Mouse (Mus musculus) midbrain, postnatal 0 days (tissue): Measurements from ENCODE around the gene Sacs. TPM values are rescaled to one million over a fixed set of nuclear protein-coding genes. Genes with fewer than 3 reads are reported as not detected.
A peak's percentile ranks its signal among the peaks of the same experiment; 100 is the strongest.

Experiments used
- ATAC-seq: fragments of 200-750 bp; cut with Nextera tagmentation; 2 replicates; pipeline ENCODE4 v1.8.0; 2017; ENCODE audit warnings: moderate number of reproducible peaks, mild to moderate bottlenecking, moderate TSS enrichment, moderate library complexity; ENCODE audit not compliant: low FRiP score
- DNase-seq: peaks from one replicate; pipeline ENCODE4 v3.0.0-alpha.2; 2015; ENCODE audit warnings: low spot score
- H3K27ac ChIP-seq: fragments of 300-500 bp; sonication (generic); 2 replicates; pipeline ENCODE4 v1.5.1; 2014; ENCODE audit warnings: low read depth, mild to moderate bottlenecking, low read length, mixed read lengths
- H3K27me3 ChIP-seq: fragments of 300-500 bp; sonication (generic); 2 replicates; pipeline ENCODE4 v1.6.1; 2014; ENCODE audit warnings: low read length, control low read depth, mixed read lengths; ENCODE audit not compliant: insufficient read depth
- H3K36me3 ChIP-seq: fragments of 300-500 bp; sonication (generic); 2 replicates; pipeline ENCODE4 v1.6.1; 2014; ENCODE audit warnings: low read length, control low read depth, mixed read lengths; ENCODE audit not compliant: insufficient read depth
- H3K4me1 ChIP-seq: fragments of 300-500 bp; sonication (generic); 2 replicates; pipeline ENCODE4 v1.6.1; 2014; ENCODE audit warnings: mild to moderate bottlenecking, control low read depth, antibody characterized with exemption, low read length, mixed read lengths; ENCODE audit not compliant: insufficient read depth
- H3K4me2 ChIP-seq: fragments of 300-500 bp; sonication (generic); 2 replicates; pipeline ENCODE4 v1.6.1; 2014; ENCODE audit warnings: low read depth, mild to moderate bottlenecking, low read length, mixed read lengths; ENCODE audit not compliant: poor library complexity, severe bottlenecking
- H3K4me3 ChIP-seq: fragments of 300-500 bp; sonication (generic); 2 replicates; pipeline ENCODE4 v1.5.1; 2014; ENCODE audit warnings: low read depth, mild to moderate bottlenecking, low read length, moderate library complexity
- H3K9ac ChIP-seq: fragments of 300-500 bp; sonication (generic); replicated peaks from 2 replicates; pipeline ENCODE4 v1.6.1; 2014; ENCODE audit warnings: mild to moderate bottlenecking, low read length, moderate library complexity, mixed read lengths; ENCODE audit not compliant: poor library complexity, severe bottlenecking
- H3K9me3 ChIP-seq: fragments of 300-500 bp; sonication (generic); 2 replicates; pipeline ENCODE4 v1.6.1; 2016; ENCODE audit warnings: low read length, control low read depth
- CTCF ChIP-seq: IDR thresholded peaks from 2 replicates; pipeline ENCODE4 v1.5.1; 2016; ENCODE audit warnings: antibody characterized with exemption, mild to moderate bottlenecking
- WGBS: fragments of 180-500 bp; shearing (Covaris S2); extraction: QIAGEN DNeasy Blood & Tissue Kit; methylation state at CpG from one replicate; pipeline ENCODE4 v1.1.7; 2014; 5-methylcytosine and 5-hydroxymethylcytosine counted together
- polyA plus RNA-seq: library from polyadenylated mRNA; unstranded; fragments of >200 nt; fragmentation: Nextera tagmentation; extraction: Ambion mirVana; gene quantifications from 2 replicates; pipeline ENCODE4 v1.2.1, GENCODE M21; 2015
- total RNA-seq: library from RNA; depleted of rRNA; stranded (reverse); fragments of >200 nt; gene quantifications from 2 replicates; pipeline ENCODE4 v1.2.3, GENCODE M21; 2014; rRNA removed

The Sacs gene
- 42.0 and 50.8 TPM in 2 replicates for total RNA-seq
- 4.7 and 5.8 TPM in 2 replicates for polyA plus RNA-seq

- no peaks in the 10 kb centered on the region for H3K27me3 ChIP-seq
- peak within 1 kb of the TSS; percentile 60 for H3K4me3 ChIP-seq
- H3K4me1 ChIP-seq: peaks cover 14% of the 10 kb centered on the region
- peak within 1 kb of the TSS; percentile 70 for H3K4me2 ChIP-seq
- H3K27ac ChIP-seq: peak within 1 kb of the TSS; percentile 68; the same call in 1 of the 2 replicates
- H3K9ac ChIP-seq: peak within 1 kb of the TSS; percentile 69
- peak; percentile 75 for DNase-seq
- no peaks in the 10 kb centered on the region for H3K36me3 ChIP-seq
- ATAC-seq: peak; percentile 78
- 2% methylated on average over 23 of the region's 23 CpGs for WGBS
- TF ChIP-seq CTCF: peak; percentile 74
- H3K9me3 ChIP-seq: no peaks in the 10 kb centered on the region
These were observed at the start of gene Sacs for GRCm38 (mm10) chr14:61137994-61138726. Sacs (plus strand) TSS chr14:61138457.

- DNase-seq: no peak
- Histone ChIP-seq H3K4me2 (no peak overlapping the region), H3K4me1 (no peaks in the 10 kb centered on the region), H3K9me3 (no peaks in the 10 kb centered on the region), H3K9ac (no peak overlapping the region), H3K27me3 (no peaks in the 10 kb centered on the region), H3K27ac (no peak overlapping the region), H3K4me3 (no peak overlapping the region), H3K36me3 (no peaks in the 10 kb centered on the region)
- no peak for ATAC-seq
- WGBS: 73% methylated on average over 5 of the region's 5 CpGs
- TF ChIP-seq CTCF: no peak
These were observed 47.3 kb upstream of the Sacs start for GRCm38 (mm10) chr14:61090955-61091354.

- Histone ChIP-seq H3K27ac (no peak overlapping the region), H3K9me3 (no peaks in the 10 kb centered on the region), H3K27me3 (no peaks in the 10 kb centered on the region), H3K4me3 (no peak overlapping the region), H3K4me1 (no peaks in the 10 kb centered on the region), H3K36me3 (no peaks in the 10 kb centered on the region), H3K9ac (no peak overlapping the region), H3K4me2 (no peak overlapping the region)
- no peak for TF ChIP-seq CTCF
- WGBS: 84% methylated on average over 3 of the region's 3 CpGs
- DNase-seq (peak; percentile 34), ATAC-seq (no peak)
These were observed 46.2 kb upstream of the Sacs start for GRCm38 (mm10) chr14:61092073-61092472.

- H3K4me2 ChIP-seq: no peak overlapping the region
- no peak for DNase-seq
- no peaks in the 10 kb centered on the region for H3K4me1 ChIP-seq
- no peaks in the 10 kb centered on the region for H3K27me3 ChIP-seq
- ATAC-seq: no peak
- no peak for TF ChIP-seq CTCF
- no peaks in the 10 kb centered on the region for H3K36me3 ChIP-seq
- no peaks in the 10 kb centered on the region for H3K9me3 ChIP-seq
- H3K9ac ChIP-seq: no peak overlapping the region
- 79% methylated on average over 12 of the region's 12 CpGs for WGBS
- H3K4me3 ChIP-seq: no peak overlapping the region
- H3K27ac ChIP-seq: no peak overlapping the region
These were observed 40.2 kb upstream of the Sacs start for GRCm38 (mm10) chr14:61097974-61098625.

- Histone ChIP-seq H3K36me3 (no peaks in the 10 kb centered on the region), H3K4me1 (no peaks in the 10 kb centered on the region), H3K27me3 (no peaks in the 10 kb centered on the region), H3K27ac (no peak overlapping the region), H3K4me2 (no peak overlapping the region), H3K9me3 (no peaks in the 10 kb centered on the region), H3K4me3 (no peak overlapping the region), H3K9ac (no peak overlapping the region)
- no peak for DNase-seq
- WGBS: 87% methylated on average over 6 of the region's 6 CpGs
- no peak for ATAC-seq
- TF ChIP-seq CTCF: no peak
These were observed 37.5 kb upstream of the Sacs start for GRCm38 (mm10) chr14:61100736-61101135.

- no peaks in the 10 kb centered on the region for H3K36me3 ChIP-seq
- ATAC-seq (no peak), DNase-seq (peak; percentile 53)
- H3K27ac ChIP-seq: no peak overlapping the region
- no peak overlapping the region for H3K4me2 ChIP-seq
- no peaks in the 10 kb centered on the region for H3K9me3 ChIP-seq
- H3K4me3 ChIP-seq: no peak overlapping the region
- 71% methylated on average over 8 of the region's 8 CpGs for WGBS
- no peak overlapping the region for H3K9ac ChIP-seq
- no peaks in the 10 kb centered on the region for H3K4me1 ChIP-seq
- no peaks in the 10 kb centered on the region for H3K27me3 ChIP-seq
- no peak for TF ChIP-seq CTCF
These were observed 31.9 kb upstream of the Sacs start for GRCm38 (mm10) chr14:61106404-61106803.
